Mouse (Mus musculus): ENCODE results near the gene Ntmt1.

Gene Ntmt1

GRCm38 (mm10) chr2:30807648-30808295 lies at the start of gene Ntmt1:
Gene Ntmt1, plus strand, starts transcription at chr2:30807826.
- CTCF ChIA-PET: no interaction called here

DNA sequence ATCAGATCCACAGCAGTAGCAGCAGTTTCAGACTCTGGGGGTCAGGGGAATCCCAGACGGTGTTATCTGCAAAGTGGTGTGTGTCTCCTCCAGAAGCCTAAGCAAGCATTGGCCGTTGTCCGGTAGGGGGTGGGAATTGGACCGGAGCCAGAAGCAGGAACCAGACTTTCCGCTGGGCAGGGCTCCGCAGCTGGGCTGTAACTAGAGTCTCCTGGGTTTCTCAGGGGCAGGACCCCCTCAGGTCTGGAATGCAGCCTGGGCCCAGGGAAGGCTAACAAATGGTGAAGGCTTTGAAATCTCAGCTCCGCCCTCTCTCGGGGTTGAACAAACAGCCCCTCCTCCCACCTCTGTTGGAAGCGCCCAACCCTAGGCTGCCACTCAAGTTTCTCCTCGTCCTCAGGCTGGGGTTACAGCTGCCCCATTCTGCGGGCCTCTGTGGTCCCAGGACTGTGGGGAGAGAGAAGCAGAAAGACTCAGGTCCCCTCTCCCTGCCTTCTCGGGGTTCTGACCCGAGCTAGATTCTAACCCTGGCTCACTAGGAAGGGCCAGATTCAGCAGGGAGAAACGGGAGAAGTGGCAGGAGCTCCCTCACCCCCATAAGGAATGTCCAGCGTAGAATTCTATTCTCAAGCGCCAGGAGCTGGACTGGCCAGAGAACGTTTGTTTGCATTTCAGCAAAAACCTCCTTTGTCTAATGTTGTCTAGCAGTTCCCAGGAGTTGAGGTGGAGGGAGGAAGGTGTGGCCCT lies 49.1 kb upstream of the Ntmt1 start:
- CTCF ChIA-PET: no interaction called here

GRCm38 (mm10) chr2:30759088-30759374 lies 48.6 kb upstream of the Ntmt1 start:
- CTCF ChIA-PET: no interaction called here

- CTCF ChIA-PET: no interaction called here
Observed at GRCm38 (mm10) chr2:30759442-30759841, 48.2 kb upstream of the Ntmt1 start.

GRCm38 (mm10) chr2:30759858-30760547 lies 47.6 kb upstream of the Ntmt1 start:
- CTCF ChIA-PET: no interaction called here

- CTCF ChIA-PET: no interaction called here
Observed at GRCm38 (mm10) chr2:30760706-30761105, 46.9 kb upstream of the Ntmt1 start.

DNA sequence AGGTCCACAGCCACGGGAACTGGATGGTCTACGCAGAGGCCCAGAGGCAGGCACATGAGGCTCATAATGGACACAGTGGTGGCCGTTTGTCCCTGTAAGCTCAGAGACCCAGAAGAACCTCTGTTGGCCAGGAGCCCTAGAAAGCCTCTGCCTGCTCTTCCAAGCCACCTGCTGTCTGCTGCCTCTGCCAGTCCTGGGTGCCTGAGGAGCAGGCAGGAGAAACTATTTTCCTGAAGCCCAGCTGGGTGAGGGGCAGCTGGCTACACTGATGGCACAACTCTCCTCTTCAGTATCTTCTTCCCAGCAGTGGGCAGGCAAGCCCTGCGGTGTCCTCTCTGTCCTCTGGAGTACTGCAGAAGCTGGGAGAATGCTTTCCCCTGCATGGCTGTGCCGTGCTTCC lies 41.2 kb upstream of the Ntmt1 start:
- CTCF ChIA-PET: interaction anchor here (0.5 to 0.6 kb wide), 2 partner anchors 1264 to 1334 kb away, joined by 4 to 5 read pairs; no protein-coding TSS in a partner anchor

DNA sequence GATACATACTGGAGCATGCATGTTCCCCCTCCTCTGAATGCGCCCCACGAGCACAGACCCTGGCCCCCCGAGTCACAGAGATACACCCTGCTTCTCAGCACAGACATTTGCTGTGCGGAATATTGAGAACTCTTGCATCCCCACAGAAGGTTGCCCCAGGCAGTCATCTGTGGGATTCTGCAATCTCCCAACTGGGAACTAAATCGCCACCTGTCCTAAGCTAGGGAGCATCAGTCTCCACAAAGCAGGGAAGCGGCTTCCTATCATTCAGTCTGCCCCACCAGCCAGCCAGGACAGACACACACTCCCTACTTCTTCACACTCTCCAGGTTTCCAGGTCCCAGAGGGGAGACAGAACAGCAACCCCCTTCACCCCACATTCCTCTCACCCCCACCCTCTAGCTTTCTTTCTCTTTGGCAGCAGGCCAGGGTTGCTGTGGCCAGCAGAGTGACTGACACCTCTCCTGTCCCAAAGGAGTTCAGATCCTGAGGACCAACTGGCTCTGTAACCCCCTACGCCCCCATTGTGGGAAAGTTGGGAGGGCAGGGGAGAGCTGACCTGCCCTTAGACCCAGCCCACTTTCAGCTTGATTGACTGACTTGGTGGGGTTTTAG lies 39.9 kb upstream of the Ntmt1 start:
- CTCF ChIA-PET: no interaction called here

GRCm38 (mm10) chr2:30768529-30768928 lies 39.1 kb upstream of the Ntmt1 start:
- CTCF ChIA-PET: interaction anchor here (0.6 kb wide), 1 partner anchor 104 kb away, joined by 10 read pairs; no protein-coding TSS in a partner anchor

DNA sequence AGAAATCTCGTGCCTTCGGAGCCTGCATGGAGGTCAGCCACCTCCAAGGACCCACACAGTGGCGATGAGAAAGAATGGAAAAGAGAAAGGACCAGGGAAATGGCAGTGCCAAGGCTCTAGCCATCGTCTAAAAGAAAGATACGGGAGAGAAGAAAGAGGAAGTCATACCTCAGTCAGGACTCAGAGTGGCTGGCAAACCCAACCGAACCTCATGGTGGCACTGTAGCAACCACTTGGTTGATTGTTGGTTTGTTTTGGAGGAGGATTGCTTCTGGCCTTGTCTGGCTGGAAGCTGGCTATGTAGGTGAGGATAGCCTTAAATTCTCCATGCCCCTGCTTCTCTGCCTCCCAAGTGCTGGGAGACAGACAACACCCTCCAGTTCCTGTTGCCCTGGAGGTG lies 38.4 kb upstream of the Ntmt1 start:
- CTCF ChIA-PET: no interaction called here

GRCm38 (mm10) chr2:30771368-30771805 lies 36.2 kb upstream of the Ntmt1 start:
- CTCF ChIA-PET: no interaction called here

GRCm38 (mm10) chr2:30771806-30772460 lies 35.7 kb upstream of the Ntmt1 start:
- CTCF ChIA-PET: no interaction called here

GRCm38 (mm10) chr2:30772581-30773312 lies 34.9 kb upstream of the Ntmt1 start:
- CTCF ChIA-PET: no interaction called here

DNA sequence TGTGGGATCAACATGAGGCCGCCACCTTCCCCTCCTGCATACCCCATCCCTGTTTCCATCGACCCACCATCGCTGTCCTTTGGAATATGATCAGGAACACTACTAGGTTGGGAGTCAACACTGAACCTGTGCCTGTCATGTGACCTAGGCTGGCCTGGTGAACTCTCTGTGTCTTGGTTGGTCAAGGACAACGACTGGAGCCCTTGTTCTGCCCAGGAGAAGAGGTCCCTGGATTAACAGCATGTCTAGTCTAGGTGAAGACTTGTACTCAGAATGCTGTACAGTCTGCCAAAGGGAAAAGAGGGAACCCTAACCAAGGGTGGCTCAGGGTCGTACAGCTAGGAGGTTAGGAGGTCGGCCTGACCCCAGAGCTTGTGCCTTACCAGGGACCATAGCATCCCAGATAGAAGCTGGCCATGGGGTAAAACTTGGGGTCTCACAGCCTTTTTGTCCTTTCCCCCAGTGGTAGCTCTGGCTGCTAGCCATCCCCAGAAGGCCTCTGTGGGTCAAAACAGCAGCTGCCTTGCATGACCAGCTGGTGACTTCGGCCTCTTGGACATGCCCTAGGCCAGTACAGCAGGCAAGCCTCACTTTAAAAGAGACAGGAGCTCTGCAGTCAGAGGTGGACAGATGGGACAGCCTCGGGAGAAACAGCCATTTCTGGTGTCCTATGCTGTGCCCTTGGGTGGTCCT lies 34.2 kb upstream of the Ntmt1 start:
- CTCF ChIA-PET: no interaction called here

GRCm38 (mm10) chr2:30775955-30776354 lies 31.7 kb upstream of the Ntmt1 start:
- CTCF ChIA-PET: no interaction called here

GRCm38 (mm10) chr2:30777266-30777665 lies 30.4 kb upstream of the Ntmt1 start:
- CTCF ChIA-PET: no interaction called here

DNA sequence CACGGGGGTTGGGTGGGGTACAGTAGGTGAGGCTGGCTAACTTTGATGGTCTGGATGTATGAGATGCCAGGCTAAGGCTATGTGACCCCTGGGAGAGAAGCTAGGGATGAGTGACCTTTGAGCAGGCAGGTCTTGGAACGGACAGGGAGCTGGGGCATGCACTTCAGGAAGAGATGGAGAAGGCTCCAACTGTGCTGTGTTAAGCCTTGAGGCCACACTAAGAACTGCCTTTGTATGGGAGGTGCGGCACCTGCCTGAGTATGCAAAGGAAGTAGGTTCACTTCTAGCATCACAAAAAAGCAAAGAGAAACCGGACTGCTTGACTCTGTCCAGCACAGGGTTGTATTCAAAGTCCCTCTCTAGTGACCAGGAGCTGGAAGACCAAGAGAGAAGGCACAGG lies 29.4 kb upstream of the Ntmt1 start:
- CTCF ChIA-PET: interaction anchor here (0.7 kb wide), 1 partner anchor 173 kb away, joined by 10 read pairs; no protein-coding TSS in a partner anchor

DNA sequence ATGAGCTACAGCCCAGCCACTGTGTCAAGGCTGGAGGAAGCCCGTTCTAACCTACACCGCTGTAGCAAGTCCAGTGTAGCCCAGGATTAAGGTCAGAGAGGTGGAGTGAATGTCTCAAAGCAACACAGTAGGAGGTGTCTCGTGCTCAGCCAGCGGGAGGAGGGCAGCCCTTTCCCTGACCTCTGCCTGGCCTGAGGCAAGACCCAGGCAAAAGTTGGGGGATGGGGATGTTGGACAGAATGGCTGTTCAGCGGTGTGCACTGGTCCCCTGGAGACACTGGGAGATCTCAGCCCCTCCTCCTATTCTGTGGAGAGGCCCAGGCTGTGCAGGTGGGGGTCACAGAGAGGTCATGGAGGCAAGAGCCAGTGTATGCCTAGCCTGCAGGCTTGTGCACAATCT lies 28.4 kb upstream of the Ntmt1 start:
- CTCF ChIA-PET: no interaction called here

DNA sequence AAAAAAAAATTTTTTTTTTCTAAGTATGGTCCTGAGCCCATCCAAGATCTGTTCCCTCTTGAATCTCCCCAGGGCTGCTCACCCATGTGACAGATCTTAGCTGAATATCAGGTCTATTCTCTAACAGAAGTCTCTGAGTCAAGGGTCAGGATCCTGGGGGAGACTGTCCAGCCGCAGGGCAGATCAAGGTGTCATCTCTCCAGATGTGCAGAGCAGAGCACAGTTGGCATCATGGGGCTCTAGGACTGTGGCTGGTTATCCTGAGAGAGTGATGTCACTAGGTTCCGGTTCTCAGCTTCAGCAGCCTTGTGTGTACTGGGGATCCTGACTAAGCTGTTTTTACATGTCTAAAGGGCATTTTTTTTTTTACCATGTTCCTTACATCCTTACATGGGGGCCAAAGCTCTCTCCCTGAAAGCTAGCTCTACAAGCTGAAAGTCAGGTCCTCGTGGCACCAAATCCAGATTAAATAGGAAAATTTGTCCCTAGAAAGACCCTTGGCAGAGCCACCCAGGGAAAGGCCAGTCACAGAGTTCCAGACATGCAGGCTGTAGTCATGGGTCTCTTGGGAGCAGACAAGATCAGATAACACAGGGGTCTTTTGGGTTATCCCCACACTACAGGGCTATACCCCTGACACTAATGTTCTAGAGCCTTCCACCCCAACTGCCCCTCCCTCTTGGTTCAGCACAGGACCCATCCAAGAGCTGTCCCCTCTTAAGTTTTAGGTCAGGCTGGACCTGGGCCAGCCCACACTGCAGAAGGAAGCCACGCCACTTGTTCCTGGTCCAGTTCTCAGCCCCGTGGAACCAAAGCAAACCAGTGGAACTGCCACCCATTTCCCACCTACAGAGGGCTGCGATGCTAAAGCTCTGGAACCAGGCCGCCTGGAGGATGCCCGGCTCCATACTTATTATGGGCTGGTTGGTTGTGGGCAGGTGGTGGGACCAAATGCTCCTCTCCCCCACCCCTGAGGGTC lies 25.0 kb upstream of the Ntmt1 start:
- CTCF ChIA-PET: interaction anchor here (0.6 kb wide), 1 partner anchor 46 kb away, joined by 8 read pairs; no protein-coding TSS in a partner anchor

Data from spleen, embryonic (tissue).